Mouse (Mus musculus) neural tube, embryonic 10.5 days (tissue): ENCODE measurements around the gene Spata1.

Experiments
- DNase-seq: peaks from one replicate; pipeline ENCODE4 v3.0.0-alpha.2; 2017; ENCODE audit warnings: low spot score; ENCODE audit errors: extremely low spot score

Spata1 gene

GRCm38 (mm10) chr3:146499431-146500002, at the start of gene Spata1, which contains the start of gene Gng5:
Spata1 (minus strand) TSS chr3:146499753.
Gng5 (plus strand) TSS chr3:146499807.
- peak; percentile 93 for DNase-seq

GRCm38 (mm10) chr3:146543632-146544031, 44.1 kb upstream of the Spata1 start:
- DNase-seq, result no peak

- no peak for DNase-seq
Measured at GRCm38 (mm10) chr3:146540521-146541273, 41.1 kb upstream of the Spata1 start.

- DNase-seq, result no peak
Measured at GRCm38 (mm10) chr3:146534986-146535385, 35.4 kb upstream of the Spata1 start.

- DNase-seq, result no peak
Measured at GRCm38 (mm10) chr3:146528335-146528734, 28.8 kb upstream of the Spata1 start.

GRCm38 (mm10) chr3:146521652-146522020, 22.1 kb upstream of the Spata1 start:
- DNase-seq, result no peak

GRCm38 (mm10) chr3:146520798-146521651, 21.5 kb upstream of the Spata1 start, which contains the start of gene Rpf1:
Rpf1 (minus strand) TSS chr3:146521429.
- peak; percentile 88 for DNase-seq

- DNase-seq, result no peak
Measured at GRCm38 (mm10) chr3:146520226-146520797, 20.8 kb upstream of the Spata1 start.

- no peak for DNase-seq
Measured at GRCm38 (mm10) chr3:146506711-146507110, 7.2 kb upstream of the Spata1 start.

GRCm38 (mm10) chr3:146501601-146502123, 2.1 kb upstream of the Spata1 start:
- no peak for DNase-seq

GRCm38 (mm10) chr3:146500810-146501201, 1.3 kb upstream of the Spata1 start:
- DNase-seq, result no peak

GRCm38 (mm10) chr3:146500003-146500809, 653 bp upstream of the Spata1 start:
- peak; percentile 80 for DNase-seq

GRCm38 (mm10) chr3:146498989-146499388, 564 bp downstream of the Spata1 start:
- DNase-seq, result no peak

GRCm38 (mm10) chr3:146494941-146495340, 4.6 kb downstream of the Spata1 start:
- no peak for DNase-seq

GRCm38 (mm10) chr3:146486464-146486863, 13.1 kb downstream of the Spata1 start:
- DNase-seq, result no peak

- no peak for DNase-seq
Measured at GRCm38 (mm10) chr3:146482044-146482443, 17.5 kb downstream of the Spata1 start.

GRCm38 (mm10) chr3:146474428-146474827, 25.1 kb downstream of the Spata1 start:
- DNase-seq, result no peak

- no peak for DNase-seq
Measured at GRCm38 (mm10) chr3:146473741-146474140, 25.8 kb downstream of the Spata1 start.

- DNase-seq, result no peak
Measured at GRCm38 (mm10) chr3:146472657-146473056, 26.9 kb downstream of the Spata1 start.

- DNase-seq, result no peak
Measured at GRCm38 (mm10) chr3:146469226-146469625, 30.3 kb downstream of the Spata1 start.
